Mouse (Mus musculus): ENCODE data around the gene Fgf22. TPM values are rescaled to one million over a fixed set of nuclear protein-coding genes. Genes with fewer than 3 reads are reported as not detected.
A peak's percentile ranks its signal among the peaks of the same experiment; 100 is the strongest.

Fgf22 gene
- polyA plus RNA-seq, 1 experiment from 2014 or later: not detected

GRCm38 (mm10) chr10:79733847-79734246 is 21.0 kb upstream of the Fgf22 start:
- no peak for ATAC-seq (ENCODE audit: insufficient read depth)
- 90% methylated on average over 15 of the region's 15 CpGs for WGBS (ENCODE audit: insufficient replicate concordance)
- no peak overlapping the region for H3K4me2 ChIP-seq

GRCm38 (mm10) chr10:79735361-79735760 is 19.5 kb upstream of the Fgf22 start:
- Histone ChIP-seq H3K36me3 (replicated peaks) (peaks cover 54% of the 10 kb centered on the region), H3K4me3 (replicated peaks) (no peak overlapping the region), H3K9ac (no peak overlapping the region)

More at GRCm38 (mm10) chr10:79733847-79734246, 21.0 kb upstream of the Fgf22 start:
- H3K9me3 ChIP-seq (replicated peaks): no peaks in the 10 kb centered on the region
- no peak overlapping the region for H3K27ac ChIP-seq (replicated peaks)
- H3K4me3 ChIP-seq (replicated peaks): no peak overlapping the region
- 0 out of 2 replicates have a peak, but pooled peaks cover 4% of the 10 kb centered on the region for H3K4me1 ChIP-seq (replicated peaks)
- 0 out of 2 replicates have a peak, but pooled peaks cover 1% of the 10 kb centered on the region for H3K27me3 ChIP-seq
- H3K36me3 ChIP-seq (replicated peaks): peaks cover 39% of the 10 kb centered on the region
- H3K9ac ChIP-seq: no peak overlapping the region

GRCm38 (mm10) chr10:79736706-79737105 is 18.2 kb upstream of the Fgf22 start:
- no peak overlapping the region for H3K4me3 ChIP-seq (replicated peaks)
- peaks cover 67% of the 10 kb centered on the region for H3K36me3 ChIP-seq (replicated peaks)
- H3K27me3 ChIP-seq: no peaks in the 10 kb centered on the region
- H3K9me3 ChIP-seq (replicated peaks): no peaks in the 10 kb centered on the region
- H3K9ac ChIP-seq: no peak overlapping the region
- no peak overlapping the region for H3K4me2 ChIP-seq
- whole genome bisulfite sequencing (ENCODE audit: insufficient replicate concordance): 82% methylated on average over 14 of the region's 14 CpGs
- no peak for ATAC-seq (ENCODE audit: insufficient read depth)
- H3K4me1 ChIP-seq (replicated peaks): 0 out of 2 replicates have a peak, but pooled peaks cover 4% of the 10 kb centered on the region
- no peak overlapping the region for H3K27ac ChIP-seq (replicated peaks)

More at GRCm38 (mm10) chr10:79735361-79735760, 19.5 kb upstream of the Fgf22 start:
- Histone ChIP-seq H3K27me3 (no peaks in the 10 kb centered on the region), H3K27ac (replicated peaks) (no peak overlapping the region), H3K4me1 (replicated peaks) (0 out of 2 replicates have a peak, but pooled peaks cover 4% of the 10 kb centered on the region), H3K4me2 (peak overlapping the region; percentile 13; the same call in 1 of the 2 replicates), H3K9me3 (replicated peaks) (no peaks in the 10 kb centered on the region)
- ATAC-seq (ENCODE audit: insufficient read depth): no peak
- 57% methylated on average over 47 of the region's 52 CpGs for WGBS (ENCODE audit: insufficient replicate concordance)

GRCm38 (mm10) chr10:79738259-79738658 is 16.6 kb upstream of the Fgf22 start:
- 82% methylated on average over 10 of the region's 10 CpGs for WGBS (ENCODE audit: insufficient replicate concordance)

GRCm38 (mm10) chr10:79739234-79739633 is 15.6 kb upstream of the Fgf22 start:
- no peak overlapping the region for H3K4me2 ChIP-seq
- no peaks in the 10 kb centered on the region for H3K27me3 ChIP-seq
- no peaks in the 10 kb centered on the region for H3K9me3 ChIP-seq (replicated peaks)
- 89% methylated on average over 28 of the region's 28 CpGs for WGBS (ENCODE audit: insufficient replicate concordance)
- ATAC-seq (ENCODE audit: insufficient read depth): no peak
- H3K4me1 ChIP-seq (replicated peaks): 0 out of 2 replicates have a peak, but pooled peaks cover 4% of the 10 kb centered on the region
- H3K9ac ChIP-seq: no peak overlapping the region
- H3K36me3 ChIP-seq (replicated peaks): peaks cover 87% of the 10 kb centered on the region
- no peak overlapping the region for H3K4me3 ChIP-seq (replicated peaks)
- H3K27ac ChIP-seq (replicated peaks): no peak overlapping the region

More at GRCm38 (mm10) chr10:79738259-79738658, 16.6 kb upstream of the Fgf22 start:
- Histone ChIP-seq H3K27ac (replicated peaks) (no peak overlapping the region), H3K9me3 (replicated peaks) (no peaks in the 10 kb centered on the region), H3K4me3 (replicated peaks) (no peak overlapping the region), H3K4me1 (replicated peaks) (0 out of 2 replicates have a peak, but pooled peaks cover 4% of the 10 kb centered on the region), H3K27me3 (no peaks in the 10 kb centered on the region), H3K4me2 (no peak overlapping the region), H3K36me3 (replicated peaks) (peaks cover 82% of the 10 kb centered on the region), H3K9ac (no peak overlapping the region)
- ATAC-seq (ENCODE audit: insufficient read depth): no peak

GRCm38 (mm10) chr10:79740863-79741262 is 14.0 kb upstream of the Fgf22 start:
- WGBS (ENCODE audit: insufficient replicate concordance): 81% methylated on average over 11 of the region's 11 CpGs
- Histone ChIP-seq H3K9me3 (replicated peaks) (no peaks in the 10 kb centered on the region), H3K27me3 (no peaks in the 10 kb centered on the region), H3K4me3 (replicated peaks) (no peak overlapping the region), H3K9ac (no peak overlapping the region), H3K4me2 (no peak overlapping the region), H3K4me1 (replicated peaks) (peaks cover 7% of the 10 kb centered on the region), H3K36me3 (replicated peaks) (peaks cover 84% of the 10 kb centered on the region), H3K27ac (replicated peaks) (no peak overlapping the region)
- no peak for ATAC-seq (ENCODE audit: insufficient read depth)

- 81% methylated on average over 11 of the region's 11 CpGs for WGBS (ENCODE audit: insufficient replicate concordance)
- peaks cover 61% of the 10 kb centered on the region for H3K36me3 ChIP-seq (replicated peaks)
- no peaks in the 10 kb centered on the region for H3K9me3 ChIP-seq (replicated peaks)
- ATAC-seq (ENCODE audit: insufficient read depth): no peak
- H3K4me1 ChIP-seq (replicated peaks): peaks cover 23% of the 10 kb centered on the region
- H3K9ac ChIP-seq: no peak overlapping the region
- no peak overlapping the region for H3K27ac ChIP-seq (replicated peaks)
- no peaks in the 10 kb centered on the region for H3K27me3 ChIP-seq
- H3K4me3 ChIP-seq (replicated peaks): no peak overlapping the region
- H3K4me2 ChIP-seq: no peak overlapping the region
Measured at GRCm38 (mm10) chr10:79743161-79743560, 11.7 kb upstream of the Fgf22 start.

- Histone ChIP-seq H3K36me3 (replicated peaks) (peaks cover 55% of the 10 kb centered on the region), H3K27ac (replicated peaks) (no peak overlapping the region), H3K4me2 (no peak overlapping the region), H3K9ac (no peak overlapping the region), H3K4me1 (replicated peaks) (peaks cover 27% of the 10 kb centered on the region), H3K9me3 (replicated peaks) (no peaks in the 10 kb centered on the region), H3K4me3 (replicated peaks) (no peak overlapping the region), H3K27me3 (no peaks in the 10 kb centered on the region)
- ATAC-seq (ENCODE audit: insufficient read depth): no peak
- WGBS (ENCODE audit: insufficient replicate concordance): 77% methylated on average over 15 of the region's 15 CpGs
Measured at GRCm38 (mm10) chr10:79743650-79744365, 11.1 kb upstream of the Fgf22 start.

- peak overlapping the region; percentile 85 for H3K4me2 ChIP-seq
- H3K4me1 ChIP-seq (replicated peaks): peaks cover 35% of the 10 kb centered on the region
- peak overlapping the region; percentile 68 for H3K4me3 ChIP-seq (replicated peaks)
- WGBS (ENCODE audit: insufficient replicate concordance): 83% methylated on average over 3 of the region's 3 CpGs
- no peak overlapping the region for H3K9ac ChIP-seq
- no peak overlapping the region for H3K27ac ChIP-seq (replicated peaks)
- no peaks in the 10 kb centered on the region for H3K9me3 ChIP-seq (replicated peaks)
- H3K27me3 ChIP-seq: no peaks in the 10 kb centered on the region
- peaks cover 39% of the 10 kb centered on the region for H3K36me3 ChIP-seq (replicated peaks)
- ATAC-seq (ENCODE audit: insufficient read depth): no peak
Measured at GRCm38 (mm10) chr10:79745411-79745810, 9.5 kb upstream of the Fgf22 start.

- H3K36me3 ChIP-seq (replicated peaks): peaks cover 31% of the 10 kb centered on the region
- H3K27me3 ChIP-seq: no peaks in the 10 kb centered on the region
- peaks cover 35% of the 10 kb centered on the region for H3K4me1 ChIP-seq (replicated peaks)
- H3K4me3 ChIP-seq (replicated peaks): peak within 1 kb of the TSS; percentile 68
- H3K4me2 ChIP-seq: peak within 1 kb of the TSS; percentile 85
- 3% methylated on average over 38 of the region's 38 CpGs for WGBS (ENCODE audit: insufficient replicate concordance)
- H3K9ac ChIP-seq: peak within 1 kb of the TSS; percentile 65
- H3K9me3 ChIP-seq (replicated peaks): no peaks in the 10 kb centered on the region
- H3K27ac ChIP-seq (replicated peaks): peak within 1 kb of the TSS; percentile 85
- peak; percentile 97 for ATAC-seq (ENCODE audit: insufficient read depth)
Measured at GRCm38 (mm10) chr10:79745898-79746773, 8.7 kb upstream of the Fgf22 start, which contains the start of gene Polrmt. Gene Polrmt, minus strand, starts transcription at chr10:79746581.

- peaks cover 26% of the 10 kb centered on the region for H3K36me3 ChIP-seq (replicated peaks)
- peak overlapping the region; percentile 68 for H3K4me3 ChIP-seq (replicated peaks)
- peak overlapping the region; percentile 85 for H3K4me2 ChIP-seq
- H3K27me3 ChIP-seq: no peaks in the 10 kb centered on the region
- ATAC-seq (ENCODE audit: insufficient read depth): peak; percentile 81
- WGBS (ENCODE audit: insufficient replicate concordance): 20% methylated on average over 6 of the region's 6 CpGs
- H3K27ac ChIP-seq (replicated peaks): peak overlapping the region; percentile 85
- H3K4me1 ChIP-seq (replicated peaks): peaks cover 35% of the 10 kb centered on the region
- H3K9ac ChIP-seq: peak overlapping the region; percentile 37; the same call in 1 of the 2 replicates
- H3K9me3 ChIP-seq (replicated peaks): no peaks in the 10 kb centered on the region
Measured at GRCm38 (mm10) chr10:79746774-79747151, 8.1 kb upstream of the Fgf22 start.

Data from liver, embryonic 15.5 days (tissue).